Mouse (Mus musculus): ENCODE measurements around the gene Tmem270. TPM values are rescaled to one million over a fixed set of nuclear protein-coding genes. Genes with fewer than 3 reads are reported as not detected.

Gene Tmem270
- polyA plus RNA-seq, 1 experiment from 2014 or later: not detected

GRCm38 (mm10) chr5:134859193-134859592 is 47.3 kb downstream of the Tmem270 start:
- Histone ChIP-seq H3K4me2 (ENCODE audit: low read length) (no peak overlapping the region), H3K4me1 (ENCODE audit: control insufficient read depth, insufficient read depth, low read depth, low read length) (no peaks in the 10 kb centered on the region), H3K9me3 (ENCODE audit: control insufficient read depth, low read length) (no peaks in the 10 kb centered on the region), H3K9ac (ENCODE audit: low read depth, low read length) (no peak overlapping the region), H3K27me3 (replicated peaks; ENCODE audit: control insufficient read depth, insufficient read depth, low read length) (no peaks in the 10 kb centered on the region), H3K4me3 (ENCODE audit: low read length) (no peak overlapping the region), H3K36me3 (ENCODE audit: control insufficient read depth, insufficient read depth, low read length) (no peaks in the 10 kb centered on the region), H3K27ac (ENCODE audit: low read depth, low read length) (no peak overlapping the region)
- no peak for ATAC-seq
- WGBS: 85% methylated on average over 5 of the region's 5 CpGs

- no peak overlapping the region for H3K9ac ChIP-seq (ENCODE audit: low read depth, low read length)
- H3K36me3 ChIP-seq (ENCODE audit: control insufficient read depth, insufficient read depth, low read length): no peaks in the 10 kb centered on the region
- no peaks in the 10 kb centered on the region for H3K9me3 ChIP-seq (ENCODE audit: control insufficient read depth, low read length)
- H3K4me1 ChIP-seq (ENCODE audit: control insufficient read depth, insufficient read depth, low read depth, low read length): no peaks in the 10 kb centered on the region
- 85% methylated on average over 10 of the region's 10 CpGs for WGBS
- H3K27ac ChIP-seq (ENCODE audit: low read depth, low read length): no peak overlapping the region
- H3K27me3 ChIP-seq (replicated peaks; ENCODE audit: control insufficient read depth, insufficient read depth, low read length): no peaks in the 10 kb centered on the region
- no peak overlapping the region for H3K4me2 ChIP-seq (ENCODE audit: low read length)
- ATAC-seq: no peak
- no peak overlapping the region for H3K4me3 ChIP-seq (ENCODE audit: low read length)
Measured at GRCm38 (mm10) chr5:134858378-134858777, 48.2 kb downstream of the Tmem270 start.

DNA sequence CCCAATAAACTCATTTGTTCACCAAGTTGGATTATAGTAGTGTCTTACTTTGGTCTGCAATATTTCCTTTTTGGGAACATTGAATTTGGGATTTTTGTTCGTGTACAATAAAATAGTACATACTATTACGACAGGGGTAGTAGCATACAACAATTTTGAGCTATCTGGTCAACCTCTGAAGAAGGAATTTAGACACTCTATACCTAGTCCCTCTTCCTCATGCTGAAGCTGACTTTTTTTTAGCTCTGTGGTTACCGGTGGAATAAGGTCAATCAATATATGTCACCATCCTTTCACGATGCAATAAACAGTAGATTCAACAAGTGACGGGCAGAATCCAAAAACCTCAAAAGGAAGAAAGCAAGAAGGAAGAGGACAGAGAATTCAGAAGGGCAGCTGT is 53.7 kb downstream of the Tmem270 start:
- Histone ChIP-seq H3K36me3 (ENCODE audit: control insufficient read depth, insufficient read depth, low read length) (no peaks in the 10 kb centered on the region), H3K9ac (ENCODE audit: low read depth, low read length) (no peak overlapping the region), H3K4me3 (ENCODE audit: low read length) (no peak overlapping the region), H3K27me3 (replicated peaks; ENCODE audit: control insufficient read depth, insufficient read depth, low read length) (no peaks in the 10 kb centered on the region), H3K4me2 (ENCODE audit: low read length) (no peak overlapping the region), H3K27ac (ENCODE audit: low read depth, low read length) (no peak overlapping the region), H3K9me3 (ENCODE audit: control insufficient read depth, low read length) (no peaks in the 10 kb centered on the region), H3K4me1 (ENCODE audit: control insufficient read depth, insufficient read depth, low read depth, low read length) (no peaks in the 10 kb centered on the region)
- ATAC-seq: no peak
- WGBS: 90% methylated on average over 5 of the region's 5 CpGs

Other genes with a start within 250 kb of the Tmem270 start
- 22.0 and 22.1 TPM in 2 replicates for gene Limk1, start 218.1 kb downstream of the Tmem270 start, polyA plus RNA-seq (2015; fragmentation: Nextera tagmentation; extraction: Ambion mirVana)
- gene Eln, start 159.4 kb downstream of the Tmem270 start, polyA plus RNA-seq (2015; fragmentation: Nextera tagmentation; extraction: Ambion mirVana): 25.1 and 26.7 TPM in 2 replicates
- gene Cldn13, start 8.8 kb upstream of the Tmem270 start, polyA plus RNA-seq (2015; fragmentation: Nextera tagmentation; extraction: Ambion mirVana): not detected in 2 replicates
- 5.2 and 7.0 TPM in 2 replicates for gene Mettl27, start 25.6 kb upstream of the Tmem270 start, polyA plus RNA-seq (2015; fragmentation: Nextera tagmentation; extraction: Ambion mirVana)
- gene Cldn4, start 40.2 kb upstream of the Tmem270 start, polyA plus RNA-seq (2015; fragmentation: Nextera tagmentation; extraction: Ambion mirVana): not detected in 2 replicates
- gene Cldn3, start 79.5 kb upstream of the Tmem270 start, polyA plus RNA-seq (2015; fragmentation: Nextera tagmentation; extraction: Ambion mirVana): 4.2 and 4.6 TPM in 2 replicates
- gene Abhd11, start 102.4 kb upstream of the Tmem270 start, polyA plus RNA-seq (2015; fragmentation: Nextera tagmentation; extraction: Ambion mirVana): 73.3 and 82.1 TPM in 2 replicates
- 147 and 162 TPM in 2 replicates for gene Stx1a, start 116.7 kb upstream of the Tmem270 start, polyA plus RNA-seq (2015; fragmentation: Nextera tagmentation; extraction: Ambion mirVana)
- 44.0 and 45.3 TPM in 2 replicates for gene Dnajc30, start 157.5 kb upstream of the Tmem270 start, polyA plus RNA-seq (2015; fragmentation: Nextera tagmentation; extraction: Ambion mirVana)
- 77.0 and 81.1 TPM in 2 replicates for gene Bud23, start 158.2 kb upstream of the Tmem270 start, polyA plus RNA-seq (2015; fragmentation: Nextera tagmentation; extraction: Ambion mirVana)
- gene Vps37d, start 171.5 kb upstream of the Tmem270 start, polyA plus RNA-seq (2015; fragmentation: Nextera tagmentation; extraction: Ambion mirVana): 29.4 and 29.8 TPM in 2 replicates
- 0.66 and 0.84 TPM in 2 replicates for gene Mlxipl, start 183.2 kb upstream of the Tmem270 start, polyA plus RNA-seq (2015; fragmentation: Nextera tagmentation; extraction: Ambion mirVana)
- 15.0 and 17.2 TPM in 2 replicates for gene Tbl2, start 242.9 kb upstream of the Tmem270 start, polyA plus RNA-seq (2015; fragmentation: Nextera tagmentation; extraction: Ambion mirVana)